Mouse (Mus musculus): Measurements from ENCODE around the gene Slc7a5.
A peak's percentile ranks its signal among the peaks of the same experiment; 100 is the strongest.

Slc7a5 gene

GRCm38 (mm10) chr8:121906542-121907512 is 667 bp downstream of the Slc7a5 start:
- peak; percentile 25 for DNase-seq (ENCODE audit: low spot score)

GRCm38 (mm10) chr8:121905864-121906263 is 1.6 kb downstream of the Slc7a5 start:
- no peak for DNase-seq (ENCODE audit: low spot score)

GRCm38 (mm10) chr8:121905420-121905819 is 2.1 kb downstream of the Slc7a5 start:
- DNase-seq (ENCODE audit: low spot score) = no peak

- no peak for DNase-seq (ENCODE audit: low spot score)
Observed at GRCm38 (mm10) chr8:121904999-121905398, 2.5 kb downstream of the Slc7a5 start.

GRCm38 (mm10) chr8:121903977-121904376 is 3.5 kb downstream of the Slc7a5 start:
- DNase-seq (ENCODE audit: low spot score) = no peak

GRCm38 (mm10) chr8:121901498-121902236 is 5.8 kb downstream of the Slc7a5 start:
- DNase-seq (ENCODE audit: low spot score) = no peak

- DNase-seq (ENCODE audit: low spot score) = no peak
Observed at GRCm38 (mm10) chr8:121899180-121900044, 8.1 kb downstream of the Slc7a5 start.

- DNase-seq (ENCODE audit: low spot score) = no peak
Observed at GRCm38 (mm10) chr8:121898401-121898931, 9.0 kb downstream of the Slc7a5 start.

- DNase-seq (ENCODE audit: low spot score) = no peak
Observed at GRCm38 (mm10) chr8:121897871-121898381, 9.6 kb downstream of the Slc7a5 start.

GRCm38 (mm10) chr8:121897205-121897604 is 10.3 kb downstream of the Slc7a5 start:
- no peak for DNase-seq (ENCODE audit: low spot score)

- DNase-seq (ENCODE audit: low spot score) = no peak
Observed at GRCm38 (mm10) chr8:121896476-121897145, 10.9 kb downstream of the Slc7a5 start.

GRCm38 (mm10) chr8:121895910-121896309 is 11.6 kb downstream of the Slc7a5 start:
- no peak for DNase-seq (ENCODE audit: low spot score)

GRCm38 (mm10) chr8:121892875-121893274 is 14.6 kb downstream of the Slc7a5 start:
- no peak for DNase-seq (ENCODE audit: low spot score)

GRCm38 (mm10) chr8:121889810-121890785 is 17.4 kb downstream of the Slc7a5 start:
- no peak for DNase-seq (ENCODE audit: low spot score)

- no peak for DNase-seq (ENCODE audit: low spot score)
Observed at GRCm38 (mm10) chr8:121889317-121889716, 18.2 kb downstream of the Slc7a5 start.

GRCm38 (mm10) chr8:121887547-121887946 is 19.9 kb downstream of the Slc7a5 start:
- DNase-seq (ENCODE audit: low spot score) = no peak

GRCm38 (mm10) chr8:121885433-121885832 is 22.1 kb downstream of the Slc7a5 start:
- no peak for DNase-seq (ENCODE audit: low spot score)

- DNase-seq (ENCODE audit: low spot score) = no peak
Observed at GRCm38 (mm10) chr8:121885001-121885400, 22.5 kb downstream of the Slc7a5 start.

GRCm38 (mm10) chr8:121884181-121884580 is 23.3 kb downstream of the Slc7a5 start:
- no peak for DNase-seq (ENCODE audit: low spot score)

- DNase-seq (ENCODE audit: low spot score) = no peak
Observed at GRCm38 (mm10) chr8:121881921-121882320, 25.6 kb downstream of the Slc7a5 start.
